Mouse (Mus musculus): ENCODE results near the gene Actn3.
"Not testable (repeated sequence)": the region's sequence is repeated elsewhere in the genome, so short reads cannot be mapped to it uniquely, and the experiment has no call there.

Gene Actn3

DNA sequence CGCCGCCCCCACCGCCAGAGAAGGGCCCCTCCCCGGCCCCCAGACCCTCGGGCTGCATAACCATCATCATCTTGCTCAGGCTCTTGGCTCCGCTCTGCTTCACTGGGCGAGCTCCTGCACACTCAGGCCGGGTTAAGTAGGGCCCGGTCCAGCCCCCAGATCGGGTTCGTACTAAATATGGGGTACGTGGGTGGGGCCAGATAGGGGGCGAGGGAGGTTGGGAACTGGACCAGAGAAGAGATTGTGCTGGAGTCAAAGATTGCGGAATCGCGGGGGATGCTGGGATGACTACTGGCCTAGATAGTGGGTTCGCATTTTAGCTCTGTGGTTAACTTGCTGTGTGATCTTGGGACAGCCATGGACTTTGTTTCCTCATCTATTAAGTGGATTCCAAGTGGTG lies at the start of gene Actn3:
TSS of gene Actn3 (minus strand) at position 125 of the 400 bp plus-strand sequence.
- no peak for DNase-seq (ENCODE audit: low spot score)

DNA sequence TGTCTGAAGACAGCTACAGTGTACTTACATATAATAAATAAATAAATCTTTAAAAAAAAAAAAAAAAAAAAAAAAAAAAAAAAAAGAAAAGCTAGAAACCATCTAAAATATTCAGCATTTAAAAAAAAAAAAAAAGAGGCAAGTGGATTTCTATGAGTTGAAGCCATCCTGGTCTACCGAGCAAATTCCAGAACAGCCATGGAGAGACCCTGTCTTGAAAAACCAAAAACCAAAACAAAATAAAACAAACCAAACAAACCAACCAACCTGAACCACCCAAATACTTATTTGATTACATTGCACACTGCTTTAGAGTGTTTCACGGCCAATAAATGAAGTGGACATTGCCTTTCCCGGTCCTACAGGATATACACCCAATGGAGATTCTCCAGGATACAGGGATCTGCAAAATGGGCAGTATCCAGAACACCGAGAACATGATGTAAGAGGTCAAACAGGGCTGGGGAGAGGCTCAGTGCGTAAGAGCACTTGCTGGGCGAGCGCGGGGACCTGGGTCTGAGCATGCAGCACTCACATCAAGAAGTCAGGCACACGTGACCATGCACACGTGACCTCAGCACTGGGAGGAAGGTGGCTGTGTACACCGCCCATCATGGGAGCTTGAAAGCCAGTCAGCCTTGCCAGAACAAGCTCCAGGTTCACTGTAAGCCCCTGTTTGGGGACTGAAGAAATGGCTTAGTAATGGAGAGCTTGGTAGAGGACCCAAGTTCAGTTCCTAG lies 47.6 kb upstream of the Actn3 start:
- no peak for DNase-seq (ENCODE audit: low spot score)

DNA sequence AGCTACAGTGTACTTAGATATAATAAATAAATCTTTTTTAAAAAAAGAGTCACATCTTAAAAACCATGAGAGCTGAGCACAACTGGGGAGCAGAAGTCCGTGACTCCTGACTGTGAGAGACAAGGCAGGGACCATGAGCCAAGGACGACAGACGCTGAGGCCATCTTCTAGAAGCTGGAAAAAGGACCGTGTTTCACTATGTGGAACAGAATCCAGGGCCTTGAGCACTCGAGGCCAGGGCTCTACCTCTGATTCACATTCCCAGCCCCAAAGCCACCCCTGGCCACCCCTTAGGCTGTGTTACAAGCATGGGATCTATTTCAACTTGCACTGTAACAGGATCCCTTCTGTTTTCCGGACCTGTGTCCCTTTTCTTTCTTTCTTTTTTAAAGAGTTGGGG lies 41.9 kb upstream of the Actn3 start:
- no peak for DNase-seq (ENCODE audit: low spot score)

- DNase-seq (ENCODE audit: low spot score) = no peak
These were observed 39.1 kb upstream of the Actn3 start for GRCm38 (mm10) chr19:4916827-4917226.

GRCm38 (mm10) chr19:4915924-4916603 lies 38.4 kb upstream of the Actn3 start:
- DNase-seq (ENCODE audit: low spot score) = no peak

- DNase-seq (ENCODE audit: low spot score) = no peak
These were observed 31.7 kb upstream of the Actn3 start for GRCm38 (mm10) chr19:4909376-4909775.

- no peak for DNase-seq (ENCODE audit: low spot score)
These were observed 30.4 kb upstream of the Actn3 start for GRCm38 (mm10) chr19:4908107-4908506.

DNA sequence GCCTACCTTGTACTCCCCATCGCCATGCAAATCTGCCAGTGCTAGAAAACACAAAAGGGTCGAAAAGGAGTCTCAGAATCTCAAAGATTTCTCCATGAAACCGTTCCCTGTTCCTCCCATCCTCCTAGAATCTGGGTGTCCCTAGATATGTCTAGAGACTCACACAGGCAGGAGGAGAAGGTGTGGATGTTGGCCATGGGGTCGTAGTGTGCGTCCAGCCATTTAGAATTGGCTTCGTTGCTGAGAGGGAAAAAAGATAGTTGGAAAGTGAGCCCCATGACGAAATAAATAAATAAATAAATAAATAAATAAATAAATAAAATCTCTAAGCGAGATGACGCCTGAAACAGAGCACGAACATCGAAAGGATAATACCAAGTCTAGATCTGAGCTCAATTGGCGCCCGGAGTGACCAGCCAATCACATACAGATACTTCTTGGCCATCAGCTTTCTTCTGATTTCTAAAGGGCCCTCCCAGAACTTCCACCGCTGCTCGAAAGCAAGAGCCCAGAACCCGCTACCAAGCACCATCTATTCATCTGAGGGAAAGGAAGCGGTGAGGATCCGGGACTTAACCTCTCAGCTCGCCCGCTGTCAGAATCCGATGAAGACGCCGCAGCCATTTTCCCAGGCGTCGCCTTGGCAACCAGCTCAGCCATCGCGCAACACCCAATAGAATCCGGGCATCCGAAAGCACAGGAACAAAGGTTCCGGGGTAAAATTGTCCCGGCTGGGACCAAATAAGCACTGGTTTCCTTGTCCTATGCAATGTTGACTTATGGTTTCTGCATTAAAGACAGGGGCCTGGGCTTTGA lies 28.5 kb upstream of the Actn3 start, which contains the start of gene Bbs1:
TSS of gene Bbs1 (minus strand) at position 650 of the 816 bp plus-strand sequence.
- peak; percentile 52 for DNase-seq (ENCODE audit: low spot score)

GRCm38 (mm10) chr19:4899888-4900287 lies 22.2 kb upstream of the Actn3 start:
- DNase-seq (ENCODE audit: low spot score) = no peak

- DNase-seq (ENCODE audit: low spot score) = no peak
These were observed 21.3 kb upstream of the Actn3 start for GRCm38 (mm10) chr19:4898972-4899371.

DNA sequence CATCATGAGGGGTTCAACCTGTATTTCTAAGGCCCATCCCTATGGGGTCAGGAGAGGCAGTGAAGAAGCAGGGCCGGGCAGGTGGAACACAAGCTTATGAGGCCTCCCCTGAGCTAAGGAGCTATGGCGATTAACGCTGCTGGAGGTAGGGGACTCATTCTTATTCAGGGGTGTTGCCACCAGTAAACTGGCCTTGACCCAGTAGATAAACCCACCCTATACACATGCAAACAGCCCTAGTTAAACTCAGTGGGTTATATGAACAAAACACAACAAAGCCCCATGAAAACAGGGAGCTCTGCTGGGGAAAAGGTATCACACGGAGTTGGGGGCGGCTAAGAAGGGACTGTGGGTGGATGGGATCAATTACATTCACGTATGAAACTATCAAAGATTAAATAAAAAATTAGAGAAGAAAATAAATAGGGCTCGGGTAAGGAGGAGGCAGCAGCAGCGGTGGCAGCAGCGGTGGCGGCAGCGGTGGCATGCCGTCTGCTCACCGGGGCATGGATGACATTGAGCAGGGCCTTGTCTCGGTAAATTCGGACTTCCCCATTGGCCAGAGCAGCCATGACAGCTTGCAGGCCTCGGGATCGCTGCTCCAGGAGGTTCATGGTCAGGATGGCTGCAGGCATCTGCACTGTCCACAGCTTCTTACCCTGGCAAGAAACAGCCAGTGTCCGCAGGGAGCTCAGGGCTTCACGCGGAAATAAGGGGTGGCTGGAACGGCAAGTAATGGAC lies 19.2 kb upstream of the Actn3 start:
- DNase-seq (ENCODE audit: low spot score) = no peak

DNA sequence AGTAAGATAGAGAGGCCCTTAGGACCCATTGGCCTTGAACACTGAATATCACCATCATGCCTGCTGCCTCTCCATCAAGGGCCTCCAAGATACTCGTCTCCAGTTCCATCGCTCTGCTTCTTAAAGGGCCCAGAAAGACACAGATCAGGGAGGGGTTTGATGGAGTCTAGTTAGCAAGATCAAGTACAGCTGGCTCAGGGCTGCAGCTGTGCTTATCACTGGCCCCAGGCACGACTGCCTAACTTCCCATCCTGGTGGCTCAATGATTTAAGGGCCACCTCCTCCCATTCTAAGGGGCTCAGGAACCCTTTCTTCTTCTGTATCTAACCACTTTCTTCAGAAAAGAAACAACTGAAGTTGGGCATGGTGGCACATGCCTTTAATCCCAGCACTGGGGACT lies 14.1 kb upstream of the Actn3 start:
- no peak for DNase-seq (ENCODE audit: low spot score)

DNA sequence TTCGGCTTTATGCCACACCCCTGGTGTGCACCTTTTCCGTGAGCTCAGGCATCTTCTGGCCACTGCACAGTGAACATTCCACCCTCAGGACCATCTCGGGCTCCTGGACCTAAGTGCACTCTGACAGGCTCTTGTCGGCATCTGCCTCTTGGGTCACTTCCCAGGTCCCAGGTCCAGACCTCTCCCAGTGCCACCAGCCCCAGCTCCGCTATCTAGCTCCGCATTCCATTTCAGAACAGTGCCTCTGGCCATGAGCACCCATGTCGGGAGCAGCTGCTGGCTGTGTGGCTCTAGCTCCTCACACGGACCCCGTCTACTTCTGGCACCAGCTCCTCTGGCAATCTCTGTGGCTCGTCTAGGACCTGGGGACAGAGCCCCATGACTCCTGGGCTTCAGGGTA lies 12.1 kb upstream of the Actn3 start:
- no peak for DNase-seq (ENCODE audit: low spot score)

DNA sequence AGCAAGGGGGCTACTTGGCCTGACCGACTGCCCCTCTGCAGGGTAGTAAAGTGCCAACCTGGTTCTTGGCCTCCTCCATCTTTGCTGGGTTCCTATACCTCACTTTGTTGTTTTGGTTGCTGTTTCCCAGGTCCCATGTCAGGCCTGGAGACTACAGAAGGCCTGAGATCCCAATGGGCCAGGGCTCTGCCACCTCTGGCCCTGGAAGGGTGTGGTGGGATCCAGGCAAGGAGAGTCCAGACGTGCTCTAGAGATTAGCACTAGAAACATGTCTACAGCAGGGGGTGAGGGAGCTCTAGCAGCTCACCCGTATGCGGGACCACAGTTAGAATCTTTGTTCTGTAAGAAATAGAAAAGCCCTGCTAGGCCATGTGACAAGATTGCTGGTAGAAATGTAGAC lies 6.3 kb upstream of the Actn3 start:
- no peak for DNase-seq (ENCODE audit: low spot score)

- DNase-seq (ENCODE audit: low spot score) = no peak
These were observed 1.6 kb upstream of the Actn3 start for GRCm38 (mm10) chr19:4879324-4879703.

DNA sequence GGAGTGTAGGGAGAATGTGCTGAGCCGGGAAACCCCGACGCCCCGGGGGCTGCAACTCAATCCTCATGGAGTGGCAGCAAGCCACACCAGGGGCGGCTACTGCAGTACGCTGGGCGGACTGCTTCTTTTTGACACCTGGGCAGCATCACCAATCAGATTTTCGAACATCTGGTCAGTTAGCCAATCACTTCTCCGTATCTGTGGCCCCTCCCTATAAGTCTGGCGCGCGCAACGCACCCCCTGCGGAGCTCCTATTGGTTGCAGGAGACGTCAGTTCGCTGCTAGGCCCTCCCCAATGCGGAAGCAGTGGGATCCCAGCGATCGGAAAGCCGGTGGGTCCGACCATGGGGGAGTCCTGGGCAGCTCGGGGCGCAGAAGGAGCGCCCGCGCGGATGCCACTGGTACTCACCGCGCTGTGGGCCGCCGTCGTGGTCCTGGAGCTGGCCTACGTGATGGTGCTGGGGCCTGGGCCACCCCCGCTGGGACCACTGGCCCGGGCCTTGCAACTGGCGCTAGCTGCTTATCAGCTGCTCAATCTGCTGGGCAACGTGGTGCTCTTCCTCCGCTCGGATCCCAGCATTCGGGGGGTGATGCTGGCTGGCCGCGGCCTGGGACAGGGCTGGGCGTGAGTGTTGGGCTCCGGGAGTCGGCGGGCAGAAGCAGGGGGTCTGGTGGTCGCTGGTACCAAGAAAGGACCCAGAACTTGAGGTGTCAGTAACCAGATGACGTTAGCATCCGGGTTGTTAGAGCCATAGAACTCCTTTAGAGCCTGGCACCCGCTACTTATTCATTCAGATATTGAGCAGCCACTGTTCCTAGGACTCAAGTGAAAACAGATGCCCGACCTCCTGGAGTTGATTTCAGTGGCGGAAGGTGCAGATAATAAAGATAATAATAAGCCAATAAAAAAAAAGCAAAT lies 955 bp upstream of the Actn3 start, which contains the start of gene Zdhhc24:
TSS of gene Zdhhc24 (plus strand) at position 264 of the 919 bp plus-strand sequence.
- DNase-seq (ENCODE audit: low spot score) = peak; percentile 93

DNA sequence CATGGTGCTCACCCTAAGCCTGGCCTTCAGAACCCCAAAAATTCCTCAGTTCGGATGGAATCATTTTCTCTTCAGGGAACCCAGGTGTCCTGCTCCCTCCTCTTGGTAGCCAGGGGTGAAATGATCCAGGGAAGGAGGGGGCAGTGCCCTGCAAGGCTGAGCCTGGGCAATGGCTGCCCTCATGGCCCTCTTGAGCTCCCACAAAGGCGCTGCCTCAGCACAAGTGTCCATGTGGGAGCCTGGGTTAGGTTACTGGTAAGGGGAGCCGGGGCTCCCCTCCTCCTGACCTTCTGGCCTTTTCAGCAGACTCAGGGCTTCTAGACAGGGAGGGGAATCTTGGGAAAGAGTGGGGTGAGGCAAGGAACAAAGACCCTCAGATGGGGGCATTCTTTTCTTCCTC lies 954 bp downstream of the Actn3 start:
- no peak for DNase-seq (ENCODE audit: low spot score)

GRCm38 (mm10) chr19:4876241-4876640 lies 1.5 kb downstream of the Actn3 start:
- no peak for DNase-seq (ENCODE audit: low spot score)

- DNase-seq (ENCODE audit: low spot score) = not testable (repeated sequence)
These were observed 3.1 kb downstream of the Actn3 start for GRCm38 (mm10) chr19:4874613-4875012.

DNA sequence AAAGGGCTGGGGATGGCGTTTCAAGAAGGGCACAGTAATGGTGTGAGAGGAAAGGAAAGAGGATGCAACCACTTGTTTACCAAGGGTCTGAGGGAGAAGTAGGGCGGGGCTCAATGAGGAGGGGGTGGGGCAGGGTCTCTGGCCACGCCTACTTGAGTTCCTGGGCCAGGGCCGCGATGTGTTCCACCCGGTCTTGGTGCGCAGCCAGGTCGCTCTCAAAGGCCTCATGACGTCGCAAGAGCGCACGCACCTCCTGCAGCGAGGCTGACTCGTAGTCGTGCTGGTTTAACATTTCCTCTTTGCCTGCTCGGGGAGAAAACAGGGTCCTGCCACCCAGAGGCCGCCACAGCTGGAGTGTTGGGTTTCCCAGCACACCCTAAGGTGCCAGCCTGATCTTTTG lies 12.6 kb downstream of the Actn3 start:
- no peak for DNase-seq (ENCODE audit: low spot score)

DNA sequence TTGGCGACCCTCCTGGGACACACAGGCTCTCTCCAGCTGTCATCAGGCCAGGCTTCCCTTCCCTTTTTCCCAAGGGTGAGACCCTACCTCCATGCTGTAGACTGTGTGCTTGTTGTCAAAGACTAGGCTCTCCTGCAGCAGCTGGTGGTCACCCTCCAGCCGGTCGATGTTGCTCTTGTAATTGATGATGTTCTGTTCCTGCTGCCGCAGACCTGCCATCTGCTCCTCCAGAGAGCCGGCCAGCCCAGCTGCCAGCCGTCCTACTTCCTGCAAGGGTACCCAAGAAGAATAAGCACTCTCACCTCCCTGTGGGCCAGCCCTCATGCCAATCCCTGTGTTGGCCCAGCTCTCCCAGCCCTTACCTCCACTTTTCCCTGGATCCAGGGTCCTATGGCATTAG lies 14.7 kb downstream of the Actn3 start:
- DNase-seq (ENCODE audit: low spot score) = no peak
